Mouse (Mus musculus): ENCODE data around the gene Camta1. TPM values are rescaled to one million over a fixed set of nuclear protein-coding genes. Genes with fewer than 3 reads are reported as not detected.
A peak's percentile ranks its signal among the peaks of the same experiment; 100 is the strongest.

The Camta1 gene
- polyA plus RNA-seq, 2 experiments, result 7.3 to 32.8 TPM

DNA sequence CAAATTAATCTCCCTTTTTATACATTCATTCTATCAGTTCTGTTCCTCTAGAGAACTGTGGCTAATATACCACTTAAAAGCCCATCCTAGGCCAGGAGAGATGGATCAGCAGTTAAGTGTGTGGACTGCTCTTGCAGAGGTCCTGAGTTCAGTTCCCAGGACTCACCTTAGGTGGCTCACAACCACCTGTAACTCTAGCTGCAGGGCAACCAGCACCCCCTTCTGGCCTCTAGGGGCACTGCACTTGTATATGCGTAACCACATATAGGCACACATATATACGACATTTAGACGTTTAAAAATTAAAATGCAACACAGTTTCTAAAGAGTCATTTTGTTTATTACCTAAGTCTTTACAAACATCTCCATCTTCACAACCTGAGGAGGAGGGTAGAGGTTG lies 167.6 kb downstream of the Camta1 start:
- DNase-seq (ENCODE audit: low read depth in 3 of 3, low spot score in 3 of 3) (no peak), ATAC-seq (ENCODE audit: insufficient read depth) (no peak)
- Histone ChIP-seq H3K27me3 (ENCODE audit: control insufficient read depth, insufficient read depth, low read length) (no peaks in the 10 kb centered on the region), H3K4me3 (ENCODE audit: insufficient read depth in 1 of 2, low read depth in 2 of 2, low read length in 2 of 2) (no peak overlapping the region), H3K36me3 (replicated peaks; ENCODE audit: control insufficient read depth, insufficient read depth, low read depth) (no peaks in the 10 kb centered on the region), H3K4me2 (ENCODE audit: low read depth) (no peak overlapping the region), H3K27ac (no peak overlapping the region), H3K4me1 (replicated peaks; ENCODE audit: control insufficient read depth in 2 of 2, insufficient read depth in 2 of 2, low read length in 1 of 2) (no peaks in the 10 kb centered on the region), H3K9ac (replicated peaks) (no peak overlapping the region), H3K9me3 (ENCODE audit: control insufficient read depth, low read length) (no peaks in the 10 kb centered on the region)
- WGBS (ENCODE audit: insufficient replicate concordance), result 78% methylated on average over 3 of the region's 3 CpGs
- TF ChIP-seq EP300 (IDR thresholded peaks at IDR 0.05; ENCODE audit: low read depth) (no peak), CTCF (IDR thresholded peaks at IDR 0.05; ENCODE audit: low read depth) (peak; percentile 78)

DNA sequence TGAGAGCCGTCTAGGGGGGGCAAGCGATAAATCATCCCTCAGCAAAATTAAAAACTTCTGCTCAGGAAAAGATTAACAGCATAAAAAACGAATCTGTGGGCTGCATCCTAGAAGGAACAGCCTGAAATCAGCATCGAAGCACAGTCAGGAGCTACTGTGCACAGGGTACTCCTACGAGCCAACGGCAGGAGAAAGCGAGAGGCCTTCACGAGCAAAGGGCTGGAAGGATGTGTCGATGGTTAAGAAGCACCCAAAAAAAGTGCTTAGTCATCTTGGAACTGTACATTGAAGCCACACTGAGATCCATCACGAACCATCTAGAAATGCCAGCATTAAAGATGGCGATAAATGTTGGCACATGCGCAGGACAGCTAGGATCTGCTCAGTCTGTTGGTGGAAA lies 171.6 kb downstream of the Camta1 start:
- no peak for ATAC-seq (ENCODE audit: insufficient read depth)
- 62% methylated on average over 12 of the region's 12 CpGs for WGBS (ENCODE audit: insufficient replicate concordance)
- no peaks in the 10 kb centered on the region for H3K9me3 ChIP-seq (ENCODE audit: control insufficient read depth, low read length)

DNA sequence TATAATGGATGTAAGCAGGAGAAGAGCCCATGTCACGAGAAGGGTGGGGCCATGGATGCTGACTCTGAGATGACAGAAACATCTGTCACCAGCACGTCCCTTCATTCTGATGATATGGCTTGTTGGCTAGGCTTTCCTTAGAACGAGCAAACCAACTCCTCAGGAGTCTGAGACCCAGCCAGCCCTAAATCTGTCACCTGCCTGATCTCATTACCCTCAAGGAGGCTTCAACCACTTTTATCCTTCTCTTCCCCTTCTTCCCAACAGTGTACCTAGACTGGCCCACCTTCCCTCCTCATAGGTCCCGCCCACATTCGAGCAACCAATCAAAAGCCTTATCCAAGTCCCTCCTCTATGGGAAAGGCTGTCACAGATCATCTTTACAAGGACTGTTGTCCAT lies 173.5 kb downstream of the Camta1 start:
- TF ChIP-seq CTCF (IDR thresholded peaks at IDR 0.05; ENCODE audit: low read depth), result no peak
- no peak for TF ChIP-seq EP300 (IDR thresholded peaks at IDR 0.05; ENCODE audit: low read depth)
- H3K4me3 ChIP-seq (ENCODE audit: insufficient read depth in 1 of 2, low read depth in 2 of 2, low read length in 2 of 2), result no peak overlapping the region
- no peak overlapping the region for H3K4me2 ChIP-seq (ENCODE audit: low read depth)
- H3K36me3 ChIP-seq (replicated peaks; ENCODE audit: control insufficient read depth, insufficient read depth, low read depth), result no peaks in the 10 kb centered on the region
- no peaks in the 10 kb centered on the region for H3K27me3 ChIP-seq (ENCODE audit: control insufficient read depth, insufficient read depth, low read length)
- H3K9me3 ChIP-seq (ENCODE audit: control insufficient read depth, low read length), result no peaks in the 10 kb centered on the region
- no peak for DNase-seq (ENCODE audit: low read depth in 3 of 3, low spot score in 3 of 3)
- 60% methylated on average over 5 of the region's 5 CpGs for WGBS (ENCODE audit: insufficient replicate concordance)
- H3K27ac ChIP-seq, result no peak overlapping the region
- no peaks in the 10 kb centered on the region for H3K4me1 ChIP-seq (replicated peaks; ENCODE audit: control insufficient read depth in 2 of 2, insufficient read depth in 2 of 2, low read length in 1 of 2)
- H3K9ac ChIP-seq (replicated peaks), result no peak overlapping the region
- ATAC-seq (ENCODE audit: insufficient read depth), result no peak

More for the DNA sequence above, 171.6 kb downstream of the Camta1 start:
- Histone ChIP-seq H3K4me3 (ENCODE audit: insufficient read depth in 1 of 2, low read depth in 2 of 2, low read length in 2 of 2) (no peak overlapping the region), H3K27me3 (ENCODE audit: control insufficient read depth, insufficient read depth, low read length) (no peaks in the 10 kb centered on the region), H3K4me2 (ENCODE audit: low read depth) (no peak overlapping the region), H3K27ac (no peak overlapping the region), H3K9ac (replicated peaks) (no peak overlapping the region), H3K4me1 (replicated peaks; ENCODE audit: control insufficient read depth in 2 of 2, insufficient read depth in 2 of 2, low read length in 1 of 2) (no peaks in the 10 kb centered on the region), H3K36me3 (replicated peaks; ENCODE audit: control insufficient read depth, insufficient read depth, low read depth) (no peaks in the 10 kb centered on the region)
- no peak for TF ChIP-seq EP300 (IDR thresholded peaks at IDR 0.05; ENCODE audit: low read depth)
- no peak for TF ChIP-seq CTCF (IDR thresholded peaks at IDR 0.05; ENCODE audit: low read depth)
- DNase-seq (ENCODE audit: low read depth in 3 of 3, low spot score in 3 of 3), result no peak

DNA sequence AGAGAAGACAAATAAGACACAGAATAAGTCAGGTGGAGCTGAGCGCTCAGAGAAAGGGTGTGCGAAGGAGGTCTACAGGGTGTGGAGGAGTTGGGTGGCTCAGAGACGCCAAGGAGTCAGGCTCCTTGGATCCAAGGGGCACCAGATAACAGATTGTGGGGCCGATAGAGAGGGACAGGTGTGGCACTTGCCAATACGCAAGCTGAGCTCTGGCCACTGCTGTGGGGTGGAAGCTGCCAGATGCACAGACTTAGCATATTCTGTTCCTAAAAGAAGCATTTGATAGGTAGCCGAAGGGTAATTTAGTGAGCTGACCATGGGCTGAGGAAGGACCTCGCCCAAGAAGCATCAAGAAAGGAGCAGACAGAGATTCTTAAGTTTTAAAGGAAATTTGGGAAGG lies 177.1 kb downstream of the Camta1 start:
- Histone ChIP-seq H3K4me2 (ENCODE audit: low read depth) (no peak overlapping the region), H3K4me1 (replicated peaks; ENCODE audit: control insufficient read depth in 2 of 2, insufficient read depth in 2 of 2, low read length in 1 of 2) (no peaks in the 10 kb centered on the region), H3K27ac (no peak overlapping the region), H3K4me3 (ENCODE audit: insufficient read depth in 1 of 2, low read depth in 2 of 2, low read length in 2 of 2) (no peak overlapping the region), H3K27me3 (ENCODE audit: control insufficient read depth, insufficient read depth, low read length) (no peaks in the 10 kb centered on the region), H3K9me3 (ENCODE audit: control insufficient read depth, low read length) (no peaks in the 10 kb centered on the region), H3K36me3 (replicated peaks; ENCODE audit: control insufficient read depth, insufficient read depth, low read depth) (no peaks in the 10 kb centered on the region), H3K9ac (replicated peaks) (no peak overlapping the region)
- WGBS (ENCODE audit: insufficient replicate concordance), result 69% methylated on average over 7 of the region's 7 CpGs
- DNase-seq (ENCODE audit: low read depth in 3 of 3, low spot score in 3 of 3) (no peak), ATAC-seq (ENCODE audit: insufficient read depth) (no peak)
- TF ChIP-seq EP300 (IDR thresholded peaks at IDR 0.05; ENCODE audit: low read depth) (no peak), CTCF (IDR thresholded peaks at IDR 0.05; ENCODE audit: low read depth) (no peak)

DNA sequence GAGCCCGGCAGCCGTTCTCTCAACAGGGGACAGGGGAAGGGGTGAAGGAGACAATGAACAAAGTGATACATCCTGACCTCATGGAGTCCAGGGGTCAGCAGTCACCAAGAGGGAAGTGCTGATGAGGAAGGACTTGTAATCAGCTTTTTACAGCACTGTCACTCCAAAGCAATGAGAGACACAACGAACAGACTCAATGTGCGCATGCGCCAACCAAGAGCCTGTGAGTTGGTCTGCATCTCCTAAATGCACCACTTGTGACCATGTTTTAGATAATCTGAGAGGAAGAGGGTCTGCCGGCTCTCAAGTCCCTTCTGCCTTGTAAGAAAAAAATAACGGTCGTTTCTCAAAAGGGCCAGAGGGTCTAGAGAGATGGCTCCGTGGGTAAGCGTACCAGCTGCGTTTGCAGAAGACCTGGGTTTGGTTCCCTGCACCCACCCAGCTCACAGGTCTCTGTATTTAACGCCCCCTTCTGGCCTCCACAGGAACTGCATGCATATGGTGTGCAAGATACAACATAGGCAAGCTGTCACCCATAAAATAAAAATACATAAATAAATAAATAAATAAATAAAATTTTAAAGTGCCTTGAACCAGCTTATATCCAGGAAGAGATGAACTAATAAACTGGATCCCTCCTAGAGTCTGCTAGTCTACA lies 178.7 kb downstream of the Camta1 start:
- TF ChIP-seq CTCF (IDR thresholded peaks at IDR 0.05; ENCODE audit: low read depth), result peak; percentile 38
- TF ChIP-seq EP300 (IDR thresholded peaks at IDR 0.05; ENCODE audit: low read depth), result no peak
- no peaks in the 10 kb centered on the region for H3K27me3 ChIP-seq (ENCODE audit: control insufficient read depth, insufficient read depth, low read length)

More for the DNA sequence above, 178.7 kb downstream of the Camta1 start:
- ATAC-seq (ENCODE audit: insufficient read depth) (no peak), DNase-seq (ENCODE audit: low read depth in 3 of 3, low spot score in 3 of 3) (no peak)
- Histone ChIP-seq H3K9ac (replicated peaks) (no peak overlapping the region), H3K4me2 (ENCODE audit: low read depth) (no peak overlapping the region), H3K4me1 (replicated peaks; ENCODE audit: control insufficient read depth in 2 of 2, insufficient read depth in 2 of 2, low read length in 1 of 2) (no peaks in the 10 kb centered on the region), H3K27ac (no peak overlapping the region), H3K4me3 (ENCODE audit: insufficient read depth in 1 of 2, low read depth in 2 of 2, low read length in 2 of 2) (no peak overlapping the region), H3K36me3 (replicated peaks; ENCODE audit: control insufficient read depth, insufficient read depth, low read depth) (no peaks in the 10 kb centered on the region), H3K9me3 (ENCODE audit: control insufficient read depth, low read length) (no peaks in the 10 kb centered on the region)
- 69% methylated on average over 12 of the region's 12 CpGs for WGBS (ENCODE audit: insufficient replicate concordance)
